Mouse (Mus musculus) hematopoietic stem cell, adult 5-6 weeks (primary cell): ENCODE measurements around the gene Plek. TPM values are rescaled to one million over a fixed set of nuclear protein-coding genes. Genes with fewer than 3 reads are reported as not detected.
"Not testable (repeated sequence)": the region's sequence is repeated elsewhere in the genome, so short reads cannot be mapped to it uniquely, and the experiment has no call there.

Experiments used
- ATAC-seq, 2 experiments: fragments of 125-278 bp in 1 of 2; replicated peaks in 1 of 2; 2 replicates each; pipeline ENCODE4 v1.8.0; 2016 to 2017; ENCODE audit warnings: inconsistent platforms in 2 of 2, mild to moderate bottlenecking in 2 of 2, moderate number of reproducible peaks in 2 of 2, low read depth in 1 of 2, moderate TSS enrichment in 1 of 2; ENCODE audit not compliant: low FRiP score in 2 of 2, poor library complexity in 2 of 2, severe bottlenecking in 2 of 2, insufficient read depth in 1 of 2, low TSS enrichment in 1 of 2
- total RNA-seq: library from RNA; stranded (forward); fragments of 172-1452, 232-1000 nt; gene quantifications from 2 replicates; pipeline ENCODE4 v1.2.3, GENCODE M21; 2017

Gene Plek
- total RNA-seq, result 166 and 168 TPM in 2 replicates

DNA sequence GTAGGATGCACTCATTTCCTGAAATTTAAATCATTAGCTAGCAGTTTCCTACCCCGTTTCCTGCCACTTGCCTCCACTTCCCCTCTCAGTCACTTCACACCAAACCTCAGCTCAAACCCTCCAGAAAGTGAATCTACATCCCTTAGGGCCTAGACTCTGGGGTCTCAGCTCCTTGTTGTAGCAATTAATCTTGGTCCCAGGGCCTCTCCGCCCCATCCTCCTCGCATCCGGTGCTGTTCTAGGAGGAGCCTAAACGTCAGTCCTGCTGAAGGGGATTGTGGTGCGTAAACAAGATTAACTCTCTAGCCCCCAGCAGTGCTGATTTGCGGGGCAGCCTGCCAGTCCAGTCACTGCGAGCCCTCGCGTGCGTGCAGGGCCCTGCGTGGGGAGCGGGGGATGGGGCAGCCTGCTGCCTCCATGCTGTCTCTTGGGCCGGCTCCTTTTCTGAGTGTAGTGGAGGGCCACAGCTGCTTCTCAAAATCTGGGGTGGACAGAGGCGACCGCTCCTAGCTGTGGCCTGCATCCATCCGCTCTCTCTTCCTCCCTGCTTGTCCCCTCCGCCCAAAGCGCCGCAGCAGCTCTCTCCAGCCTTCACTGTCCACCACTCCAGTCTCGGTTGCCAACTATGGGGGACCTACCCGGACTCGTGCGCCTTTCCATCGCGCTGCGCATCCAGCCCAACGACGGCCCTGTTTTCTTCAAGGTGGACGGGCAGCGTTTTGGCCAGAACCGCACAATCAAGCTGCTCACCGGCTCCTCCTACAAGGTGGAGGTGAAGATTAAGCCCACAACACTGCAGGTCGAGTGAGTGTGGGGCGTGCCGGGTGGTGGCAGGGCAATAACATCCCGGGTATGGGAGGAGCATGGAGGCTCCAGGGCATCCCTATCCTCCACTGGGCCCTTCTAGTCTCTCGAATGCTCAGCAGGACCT lies at the start of gene Plek, which contains the start of gene Cnrip1:
Gene Plek, minus strand, starts transcription at position 837 of the 931 bp plus-strand sequence.
Gene Cnrip1, plus strand, starts transcription at position 42 of the 931 bp plus-strand sequence.
- ATAC-seq, result peak; percentile 89 to 93

DNA sequence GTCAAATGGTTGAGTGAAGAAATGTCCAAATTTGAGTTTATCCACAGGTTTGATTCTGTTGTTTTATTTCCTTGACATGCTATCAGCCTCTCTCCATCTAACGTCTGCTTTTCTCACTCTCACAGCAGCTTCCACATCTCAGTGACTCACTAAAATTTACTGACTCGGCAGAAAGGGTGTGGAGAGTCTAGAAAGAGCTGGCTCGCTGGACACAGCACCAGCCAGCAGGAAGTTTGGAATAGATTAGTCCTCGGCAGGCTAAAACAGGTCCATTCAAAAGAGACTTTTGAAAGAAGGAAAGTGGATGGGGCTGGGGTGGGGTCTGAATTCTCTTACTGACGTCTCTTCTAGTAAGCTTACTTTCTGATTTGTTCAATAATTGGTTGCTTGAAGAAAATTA lies 33.9 kb upstream of the Plek start:
- no peak for ATAC-seq

DNA sequence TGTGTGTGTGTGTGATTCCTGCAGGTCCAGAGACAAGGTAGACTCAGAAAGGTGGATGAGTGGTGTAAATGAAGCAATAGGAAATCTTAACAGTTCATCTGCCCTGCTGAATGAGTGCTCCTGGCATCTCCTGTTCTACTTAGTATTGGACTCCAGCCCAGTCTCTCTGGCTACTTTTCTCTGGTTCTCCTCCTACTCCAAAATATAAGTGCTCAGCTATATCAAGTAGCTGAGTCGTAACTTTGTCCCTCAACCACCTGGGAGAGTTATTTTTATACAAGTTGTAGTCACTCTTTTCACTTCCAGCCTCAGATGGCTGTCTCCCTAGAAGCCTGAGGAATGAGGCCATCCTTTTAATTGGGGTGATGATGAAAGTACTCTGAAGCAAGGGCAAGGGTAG lies 31.7 kb upstream of the Plek start:
- ATAC-seq, result no peak

DNA sequence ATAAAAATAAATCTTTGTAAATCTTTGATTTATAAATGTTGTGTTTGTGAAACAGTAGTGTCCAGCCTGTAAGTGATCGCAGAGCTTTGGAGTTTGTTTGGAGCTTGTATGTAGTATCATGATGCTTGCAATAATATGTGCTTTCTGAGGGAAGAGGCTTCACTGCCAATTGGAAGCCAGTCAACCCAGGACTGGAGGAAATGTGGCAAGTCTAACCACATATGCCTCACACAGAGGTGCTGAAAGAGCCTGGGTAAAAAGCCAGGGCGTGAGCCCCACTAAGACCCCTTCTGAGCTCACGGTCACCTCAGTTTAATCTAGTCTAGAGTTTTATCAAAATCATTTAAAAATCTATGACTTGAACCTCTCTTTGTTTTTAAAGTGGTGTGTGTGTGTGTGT lies 31.3 kb upstream of the Plek start:
- no peak for ATAC-seq

DNA sequence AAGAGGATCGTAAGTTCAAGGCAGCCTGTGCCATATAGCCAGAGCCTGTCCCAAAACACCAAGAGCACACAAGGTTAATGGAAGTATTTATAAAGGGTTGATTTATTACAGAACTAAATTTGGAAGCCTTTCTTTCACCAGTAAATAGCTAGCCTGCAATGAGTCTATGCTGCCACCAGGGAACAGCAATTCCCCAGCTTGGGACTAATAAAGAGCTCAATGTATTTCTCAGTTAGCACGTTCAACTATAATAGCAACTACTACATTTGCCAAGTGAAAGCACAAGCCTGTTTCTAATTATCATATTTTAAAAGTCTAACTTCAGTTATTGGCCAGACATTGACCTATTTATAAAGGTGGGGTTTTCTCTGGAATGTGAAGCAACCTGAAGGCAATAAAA lies 30.8 kb upstream of the Plek start:
- ATAC-seq, result peak; percentile 80 to 90

DNA sequence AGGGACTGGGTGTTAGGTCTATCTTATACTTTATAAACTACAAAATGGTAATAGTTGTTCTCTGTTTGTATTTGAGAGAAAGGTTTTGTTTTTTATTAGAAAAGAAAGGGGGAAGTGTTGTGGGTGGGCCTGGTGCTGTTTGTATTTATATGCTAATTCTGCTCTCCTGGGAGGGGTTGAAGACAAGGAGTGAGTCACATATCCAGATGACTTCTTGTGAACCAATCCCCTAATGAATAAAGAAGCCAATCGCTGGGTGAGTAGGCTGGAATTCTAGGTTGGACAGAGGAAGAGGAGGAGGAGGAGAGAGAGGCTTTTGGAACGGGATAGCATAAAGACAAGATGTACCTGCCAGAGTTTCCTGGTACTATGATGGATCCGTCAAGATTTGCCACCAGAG lies 29.9 kb upstream of the Plek start:
- no peak for ATAC-seq

DNA sequence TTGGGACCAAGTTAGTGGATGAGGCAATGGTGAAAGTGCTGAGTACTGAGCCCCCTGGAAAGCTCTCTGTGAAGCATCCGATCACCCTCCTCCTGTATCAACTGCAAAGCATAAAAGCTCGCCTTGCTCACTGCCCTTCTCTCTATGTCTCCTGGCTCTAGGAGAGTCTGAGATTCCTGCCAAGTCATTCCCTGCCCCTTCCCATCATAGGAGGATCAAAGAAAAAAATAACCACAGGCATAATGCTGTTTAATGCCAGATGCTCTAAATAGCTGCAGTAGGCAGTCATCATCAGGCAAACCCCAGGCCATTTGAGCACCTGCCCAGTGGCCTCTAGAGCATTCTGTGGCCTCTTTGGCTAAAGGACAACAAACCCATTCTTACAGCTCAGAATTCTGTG lies 23.5 kb upstream of the Plek start:
- ATAC-seq, result no peak

DNA sequence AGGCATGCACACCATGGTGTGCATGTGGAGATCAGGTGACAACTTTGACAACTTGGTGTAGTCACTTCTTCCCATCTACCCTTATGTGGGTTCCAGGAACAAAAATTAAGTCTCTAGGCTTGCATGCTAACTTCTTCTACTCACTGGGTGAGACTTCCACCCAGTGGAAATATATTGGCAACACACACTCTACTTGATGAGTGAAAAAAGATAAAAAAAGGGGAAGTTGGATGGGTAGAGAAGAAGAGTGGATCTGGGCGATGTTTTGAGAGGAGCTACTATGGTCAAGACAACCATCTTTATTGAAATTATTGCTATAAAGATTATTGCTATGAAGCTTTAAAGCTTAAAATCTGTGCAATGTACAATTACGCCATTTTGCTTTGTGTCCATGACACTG lies 17.2 kb upstream of the Plek start:
- ATAC-seq, result peak in 1 of 2 experiments; percentile 73; a peak in 3 of 4 replicates

DNA sequence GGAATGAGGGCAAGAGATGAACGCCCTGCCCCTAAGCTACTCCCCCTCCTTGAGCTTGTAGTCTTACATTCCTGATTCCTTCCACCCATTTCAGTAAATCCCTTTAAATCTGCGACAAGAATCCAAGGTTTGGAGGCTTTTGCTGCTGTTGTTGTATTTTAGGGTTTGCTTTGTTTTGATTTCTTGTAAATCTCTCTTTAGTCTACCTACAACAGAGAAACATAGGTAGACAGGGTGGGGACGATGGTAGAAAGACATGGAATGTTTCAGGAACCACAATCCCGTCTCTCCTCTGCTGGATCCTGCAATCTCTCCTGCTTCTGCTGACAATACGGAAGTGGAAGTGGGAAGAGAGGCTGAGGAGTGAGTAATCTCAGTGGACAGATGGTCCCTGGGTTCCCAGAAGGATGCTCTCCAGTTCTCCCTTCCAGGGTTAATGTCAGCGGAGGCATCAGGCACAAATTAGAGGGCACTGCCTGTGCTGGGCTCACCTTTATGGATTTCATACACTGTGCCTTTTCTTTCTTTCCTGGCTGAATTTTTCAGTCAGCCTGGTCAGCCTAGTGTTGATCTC lies 382 bp upstream of the Plek start:
- no peak for ATAC-seq

DNA sequence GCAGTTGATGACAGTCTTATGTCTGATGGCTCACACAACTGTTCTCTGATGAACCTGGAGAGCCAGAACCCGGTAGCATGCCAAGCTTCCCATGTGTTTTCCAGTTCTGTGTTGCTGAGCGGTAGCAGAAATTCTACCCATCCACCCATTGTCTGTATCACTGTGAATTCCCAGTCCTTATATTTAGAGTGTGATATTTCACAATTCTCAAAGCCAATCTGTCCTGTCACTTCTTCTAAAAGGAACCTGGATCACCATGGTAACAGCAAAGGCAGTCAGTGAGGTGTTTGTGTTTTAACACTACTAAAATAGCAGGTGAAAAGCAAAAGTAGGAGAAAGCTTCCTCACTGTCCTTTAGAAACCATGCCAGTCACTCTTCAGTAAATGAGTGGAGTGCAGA lies 6.4 kb downstream of the Plek start:
- no peak for ATAC-seq

DNA sequence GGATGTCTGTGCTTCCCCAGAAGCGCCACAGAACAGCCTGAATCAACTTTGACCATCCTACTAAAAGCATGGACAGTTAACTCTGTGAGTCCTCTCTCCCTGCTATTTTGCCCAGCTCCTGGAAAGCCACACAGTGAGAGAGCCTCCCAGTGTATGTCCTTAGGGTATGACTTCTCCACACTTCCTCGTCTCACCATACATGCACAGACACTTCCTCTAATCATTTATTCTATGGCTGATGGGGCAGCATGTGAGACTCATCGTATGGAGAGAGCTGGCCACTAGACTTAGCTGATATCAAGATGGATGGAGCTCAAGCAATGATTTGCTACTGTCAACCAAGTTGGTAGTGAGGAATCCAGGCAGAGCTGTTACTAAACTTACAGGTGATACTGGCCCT lies 28.2 kb downstream of the Plek start:
- no peak for ATAC-seq

DNA sequence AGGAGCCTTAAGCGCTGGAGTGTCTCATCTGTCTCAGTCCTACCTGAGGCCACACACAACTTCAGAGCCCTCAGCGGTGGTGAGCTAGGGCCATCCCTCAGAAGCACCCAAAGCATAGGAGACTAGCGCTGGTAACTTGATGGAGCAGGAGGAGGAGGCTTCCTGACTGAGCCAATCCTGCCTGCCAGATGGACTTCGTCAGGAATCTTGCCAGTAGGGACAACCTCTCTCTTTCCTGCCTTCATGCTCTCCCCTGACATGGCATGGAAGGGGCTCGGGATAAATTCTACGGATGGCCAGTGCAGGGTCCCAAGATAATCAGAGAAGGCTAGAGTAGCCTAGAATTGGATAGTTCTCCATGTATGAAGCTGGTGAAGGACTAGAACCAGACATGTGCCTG lies 29.0 kb downstream of the Plek start:
- ATAC-seq, result no peak

DNA sequence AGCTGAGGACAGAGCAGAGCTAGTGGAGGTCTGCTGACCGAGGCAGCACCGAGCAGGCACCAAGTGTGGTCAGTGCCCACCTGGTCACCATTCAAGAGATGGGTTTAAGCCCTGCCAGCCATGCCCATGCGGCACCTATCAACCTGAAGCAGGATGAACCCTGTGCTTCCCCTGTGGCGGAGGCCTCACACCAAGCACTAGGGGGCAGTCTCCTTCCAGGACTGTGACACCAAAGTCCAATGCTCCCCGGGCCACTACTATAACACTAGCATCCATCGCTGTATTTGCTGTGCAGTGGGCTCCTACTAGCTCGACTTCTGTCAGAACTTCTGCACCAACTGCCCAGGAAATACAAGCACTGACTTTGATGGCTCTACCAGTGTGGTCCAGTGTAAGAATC lies 32.9 kb downstream of the Plek start:
- ATAC-seq, result peak; percentile 54 to 69; a peak in 3 of 4 replicates

DNA sequence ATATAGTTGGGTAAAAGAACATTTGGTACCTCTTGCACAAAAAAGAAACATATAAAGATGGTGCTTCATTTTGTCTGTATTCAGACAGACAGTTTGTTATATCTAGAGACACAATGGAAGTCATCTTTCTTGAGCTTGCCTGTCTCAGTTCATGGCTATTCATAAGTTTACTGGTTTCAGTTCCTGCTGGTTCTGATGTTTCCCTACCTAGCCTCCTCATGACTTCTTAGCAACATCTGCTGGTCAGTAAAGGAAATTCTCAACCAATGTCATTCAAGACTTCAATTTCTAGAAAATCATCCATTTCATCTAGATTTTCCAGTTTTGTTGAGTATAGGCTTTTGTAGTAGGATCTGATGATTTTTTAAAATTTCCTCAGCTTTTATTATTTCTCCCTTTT lies 39.2 kb downstream of the Plek start:
- ATAC-seq, result peak in 1 of 2 experiments; percentile 37; a peak in 1 of 4 replicates

DNA sequence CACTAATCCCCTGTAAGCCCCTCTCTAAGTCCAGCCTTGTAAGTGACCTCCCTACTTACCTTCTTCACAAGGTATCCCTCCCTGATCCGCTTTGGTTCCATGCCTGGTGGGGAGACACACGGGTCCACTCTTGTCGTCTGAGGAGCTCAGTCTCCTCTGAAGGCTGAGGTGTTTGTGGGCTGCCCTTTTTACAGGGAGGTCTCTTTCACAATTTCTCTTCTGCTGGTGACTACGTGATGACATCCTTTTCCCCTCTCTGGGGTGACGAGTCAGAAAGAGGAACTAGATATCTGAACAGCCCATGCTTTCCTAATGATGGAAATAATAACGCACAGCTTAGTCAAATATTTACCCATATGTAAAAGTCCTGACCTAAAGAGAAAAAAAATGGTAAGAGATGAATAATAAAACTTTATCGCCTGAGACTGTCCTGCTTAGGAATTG lies 43.7 kb downstream of the Plek start:
- peak; percentile 60 to 81 for ATAC-seq

DNA sequence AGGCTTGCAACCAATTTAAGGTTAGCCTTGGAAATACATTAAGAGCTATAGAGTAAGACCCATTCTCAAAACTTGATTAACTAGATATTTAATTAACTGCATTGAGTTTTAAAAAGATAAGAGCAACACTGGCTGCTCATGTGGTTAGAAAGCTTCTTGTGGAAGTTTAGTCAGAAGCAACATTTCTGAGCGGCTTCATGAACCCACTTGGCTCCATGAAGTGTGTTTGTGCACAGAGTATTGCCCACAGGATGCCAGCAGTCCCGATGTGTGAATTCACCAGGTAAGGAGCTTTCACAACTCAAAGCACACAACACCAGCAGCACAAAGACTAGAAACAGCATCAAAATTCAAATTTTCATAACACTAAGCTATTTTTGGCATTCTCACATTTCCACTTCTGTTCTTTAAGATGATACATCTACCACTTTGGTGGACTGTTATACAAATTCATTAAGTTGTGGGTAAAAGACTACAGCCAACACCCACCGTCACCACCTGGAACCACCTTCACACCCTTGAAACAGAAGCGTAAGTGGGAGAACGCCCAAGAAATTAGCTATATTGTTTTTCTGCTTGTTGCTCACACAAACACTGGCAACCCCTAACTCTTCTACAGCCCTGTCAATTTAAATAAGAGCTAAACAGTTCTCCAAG lies 44.5 kb downstream of the Plek start:
- ATAC-seq, result no peak

DNA sequence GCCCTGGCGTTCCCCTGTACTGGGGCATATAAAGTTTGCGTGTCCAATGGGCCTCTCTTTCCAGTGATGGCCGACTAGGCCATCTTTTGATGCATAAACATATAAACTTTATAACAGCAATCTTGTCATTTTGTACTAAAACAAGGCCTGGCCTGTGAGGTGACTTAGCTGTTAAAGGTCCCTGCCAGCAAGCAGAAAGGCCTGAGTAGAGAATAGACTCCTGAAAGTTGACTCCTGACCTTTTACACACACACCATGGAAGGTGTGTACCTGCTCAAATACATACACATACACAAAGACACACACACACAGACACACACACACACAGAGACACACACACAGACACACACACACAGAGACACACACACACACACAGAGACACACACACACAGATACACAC lies 45.7 kb downstream of the Plek start:
- ATAC-seq, result not testable (repeated sequence)
